Mouse (Mus musculus) thymus, adult 2 months (tissue): ENCODE measurements around the gene Gpr27. TPM values are rescaled to one million over a fixed set of nuclear protein-coding genes. Genes with fewer than 3 reads are reported as not detected.

Experiments used
- DNase-seq: peaks from one replicate; pipeline ENCODE4 v3.0.0; 2021
- H3K27ac ChIP-seq: fragments of 200-500 bp; 2 replicates; pipeline ENCODE4 v1.5.1; 2012; ENCODE audit warnings: low read length, control low read depth; ENCODE audit not compliant: control insufficient read depth, insufficient read depth
- H3K27me3 ChIP-seq: fragments of 200-500 bp; 2 replicates; pipeline ENCODE4 v1.6.1; 2012; ENCODE audit warnings: mild to moderate bottlenecking, low read length, moderate library complexity, mixed read lengths; ENCODE audit not compliant: control insufficient read depth, insufficient read depth
- H3K36me3 ChIP-seq: fragments of 200-500 bp; 2 replicates; pipeline ENCODE4 v1.6.1; 2012; ENCODE audit warnings: mild to moderate bottlenecking, low read length, moderate library complexity; ENCODE audit not compliant: control insufficient read depth, insufficient read depth
- H3K4me1 ChIP-seq: fragments of 200-500 bp; replicated peaks from 2 replicates; pipeline ENCODE4 v1.6.1; 2012; ENCODE audit warnings: low read length; ENCODE audit not compliant: control insufficient read depth, insufficient read depth
- H3K4me3 ChIP-seq: fragments of 200-500 bp; 2 replicates; pipeline ENCODE4 v1.5.1; 2012; ENCODE audit warnings: mild to moderate bottlenecking, low read length, control low read depth, moderate library complexity; ENCODE audit not compliant: control insufficient read depth, insufficient read depth
- CTCF ChIP-seq: fragments of 200-500 bp; IDR thresholded peaks from 2 replicates; pipeline ENCODE4 v1.5.1; 2012; ENCODE audit warnings: mild to moderate bottlenecking, control low read depth, low read length, moderate library complexity, borderline replicate concordance; ENCODE audit not compliant: control insufficient read depth, poor library complexity, insufficient read depth; ENCODE audit errors: extremely low read depth
- POLR2A ChIP-seq: fragments of 200-500 bp; IDR thresholded peaks from 2 replicates; pipeline ENCODE4 v1.6.1; 2012; ENCODE audit warnings: mild to moderate bottlenecking, low read length, control low read depth, moderate library complexity; ENCODE audit not compliant: control insufficient read depth, poor library complexity, insufficient read depth; ENCODE audit errors: extremely low read depth
- WGBS: fragments of 180-500 bp; shearing (Covaris S2); methylation state at CpG from one replicate; pipeline ENCODE4 v1.1.7; 2018; 5-methylcytosine and 5-hydroxymethylcytosine counted together
- polyA plus RNA-seq: library from polyadenylated mRNA; depleted of rRNA; stranded (reverse); fragments of >200 nt; gene quantifications from 2 replicates; pipeline ENCODE4 v1.2.3, GENCODE M21; 2012

Gene Gpr27
- polyA plus RNA-seq, 1 experiment, result 2.1 TPM

DNA sequence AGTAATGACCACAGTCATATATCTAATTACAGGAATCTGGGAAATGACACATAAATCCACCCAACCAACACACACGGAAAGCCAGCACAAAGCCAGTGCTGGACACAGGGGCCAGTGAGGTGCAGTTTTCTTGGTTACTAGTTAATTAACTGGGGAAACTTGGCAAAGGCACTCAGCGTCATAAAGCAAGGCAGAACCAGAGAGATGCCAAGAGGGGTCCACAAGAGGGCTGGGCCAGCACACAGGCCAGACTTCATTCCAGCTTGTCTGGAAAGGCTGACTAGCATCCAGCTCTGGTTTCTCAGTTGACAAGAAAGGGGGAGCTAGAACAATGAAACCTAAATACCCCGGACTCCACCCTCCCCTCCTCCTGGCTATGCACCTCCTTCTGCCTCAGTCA is 8.0 kb downstream of the Gpr27 start:
- no peak for DNase-seq
- WGBS, result 85% methylated on average over 3 of the region's 3 CpGs
- Histone ChIP-seq H3K4me3 (no peak overlapping the region), H3K27me3 (no peaks in the 10 kb centered on the region; the same call in 1 of the 2 replicates), H3K36me3 (no peaks in the 10 kb centered on the region), H3K4me1 (no peaks in the 10 kb centered on the region), H3K27ac (no peak overlapping the region)
- TF ChIP-seq POLR2A, result no peak
- no peak for TF ChIP-seq CTCF

DNA sequence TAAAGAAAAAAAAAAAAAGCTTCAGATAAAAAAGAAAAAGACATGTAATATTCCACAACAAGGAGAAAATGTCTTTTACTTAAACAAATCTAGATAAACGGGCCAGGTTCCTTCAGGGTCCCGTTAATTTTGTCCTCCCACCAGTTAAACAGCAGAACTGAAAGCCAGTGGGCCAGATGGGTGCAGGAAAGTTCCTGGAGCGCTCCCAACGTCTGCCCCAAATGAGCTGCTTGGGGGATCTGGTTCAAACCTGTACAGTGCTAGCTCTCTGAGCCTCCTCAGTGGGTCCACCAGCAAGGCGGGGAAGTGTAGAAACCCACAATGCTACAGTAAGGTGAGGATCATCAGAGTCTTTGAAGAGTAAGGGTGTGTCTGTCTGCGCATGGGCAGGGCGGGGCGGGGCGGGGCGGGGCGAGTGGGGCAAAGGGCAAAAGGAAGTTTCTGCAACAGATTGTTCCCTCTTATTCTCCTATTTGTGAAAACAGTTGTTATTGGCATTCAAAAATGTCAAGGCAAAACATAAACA is 19.2 kb downstream of the Gpr27 start:
- Histone ChIP-seq H3K27me3 (no peaks in the 10 kb centered on the region), H3K4me3 (no peak overlapping the region), H3K4me1 (no peaks in the 10 kb centered on the region), H3K36me3 (no peaks in the 10 kb centered on the region), H3K27ac (no peak overlapping the region)
- WGBS, result 77% methylated on average over 11 of the region's 11 CpGs
- no peak for TF ChIP-seq POLR2A
- no peak for TF ChIP-seq CTCF
- DNase-seq, result no peak

DNA sequence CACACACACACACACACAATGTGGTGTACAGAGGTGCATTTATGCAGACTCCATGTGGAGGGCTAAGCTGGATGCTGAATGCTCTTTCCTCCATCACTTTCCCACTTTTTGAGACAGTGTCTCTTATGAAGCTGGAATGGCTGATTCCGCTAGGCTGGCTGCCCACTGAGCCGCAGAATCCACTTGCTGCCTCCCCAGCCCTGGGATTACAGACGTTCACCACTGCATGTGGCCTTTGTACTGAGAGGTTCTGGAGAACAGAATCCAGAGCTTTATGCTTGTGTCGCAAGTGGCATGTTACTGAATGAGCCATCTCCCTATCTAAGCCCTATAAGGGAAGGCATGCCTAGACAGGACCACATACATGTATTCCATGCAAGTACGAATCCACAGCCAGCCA is 20.8 kb downstream of the Gpr27 start:
- Histone ChIP-seq H3K27me3 (no peaks in the 10 kb centered on the region), H3K36me3 (no peaks in the 10 kb centered on the region), H3K4me3 (no peak overlapping the region), H3K4me1 (no peaks in the 10 kb centered on the region), H3K27ac (no peak overlapping the region)
- no peak for DNase-seq
- 91% methylated on average over 5 of the region's 5 CpGs for WGBS
- TF ChIP-seq CTCF (no peak), POLR2A (no peak)

DNA sequence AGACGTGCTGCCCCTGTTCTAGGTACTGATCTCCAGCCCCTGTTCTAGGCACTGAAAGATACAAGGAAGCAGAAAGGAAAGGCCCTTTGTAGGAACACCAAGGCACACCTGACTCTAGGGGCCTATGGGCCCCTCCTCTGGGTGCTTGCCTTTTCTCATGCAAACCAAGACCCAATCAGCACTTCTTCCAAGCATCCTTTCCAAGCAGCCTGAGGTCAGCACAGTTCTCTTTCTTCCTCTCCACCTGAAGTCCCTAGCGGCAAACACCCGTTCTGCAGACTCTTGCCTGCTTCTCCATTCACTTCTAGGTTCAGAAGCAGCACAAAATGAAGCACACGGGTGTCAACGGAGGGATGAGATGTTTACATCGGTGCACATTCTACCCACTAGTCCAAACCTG is 22.7 kb downstream of the Gpr27 start:
- no peaks in the 10 kb centered on the region for H3K4me1 ChIP-seq
- WGBS, result 75% methylated on average over 6 of the region's 6 CpGs
- H3K27me3 ChIP-seq, result no peaks in the 10 kb centered on the region
- H3K27ac ChIP-seq, result no peak overlapping the region
- no peak for TF ChIP-seq POLR2A
- no peak for TF ChIP-seq CTCF
- no peaks in the 10 kb centered on the region for H3K36me3 ChIP-seq
- no peak overlapping the region for H3K4me3 ChIP-seq
- no peak for DNase-seq

DNA sequence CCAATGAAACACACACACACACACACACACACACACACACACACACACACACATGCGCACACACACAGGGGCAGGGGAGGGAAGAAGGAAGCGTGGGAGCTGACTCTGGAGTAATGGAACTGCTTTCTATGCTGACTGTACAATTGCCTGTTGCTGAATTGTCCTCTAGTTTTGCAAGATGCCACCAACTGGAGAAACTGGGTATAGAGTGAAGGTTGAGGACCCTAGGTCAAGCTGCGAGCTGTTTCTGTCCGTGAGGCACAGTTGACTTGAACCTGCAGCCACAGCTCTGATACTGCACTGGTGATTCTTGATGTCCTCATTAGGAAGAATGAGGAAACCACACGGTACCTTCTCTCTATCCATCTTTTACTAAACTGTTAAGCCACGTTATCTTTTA is 23.4 kb downstream of the Gpr27 start:
- Histone ChIP-seq H3K27me3 (no peaks in the 10 kb centered on the region), H3K27ac (no peak overlapping the region), H3K4me3 (no peak overlapping the region), H3K36me3 (no peaks in the 10 kb centered on the region), H3K4me1 (no peaks in the 10 kb centered on the region)
- no peak for DNase-seq
- WGBS, result 55% methylated on average over 6 of the region's 6 CpGs
- TF ChIP-seq POLR2A, result no peak
- no peak for TF ChIP-seq CTCF

DNA sequence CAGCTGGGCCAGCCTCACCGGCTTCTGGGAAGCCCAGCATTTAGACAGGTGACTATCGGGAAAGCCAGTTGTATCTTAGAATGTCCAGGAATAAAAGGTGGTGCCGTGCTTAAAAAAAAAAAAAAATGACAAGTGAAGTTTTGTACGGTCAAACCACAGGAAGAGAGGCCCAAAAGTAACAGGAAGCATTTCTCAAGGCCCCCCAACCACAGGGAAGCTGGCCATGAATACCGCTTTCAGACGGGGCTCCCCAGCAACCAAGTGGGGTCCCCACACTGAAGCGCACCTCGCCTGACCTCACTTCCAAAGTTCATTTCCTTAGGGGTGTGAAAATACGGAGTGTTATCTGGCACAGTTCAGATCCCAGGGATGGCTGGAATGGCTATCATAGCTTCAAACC is 28.6 kb downstream of the Gpr27 start:
- H3K27ac ChIP-seq, result no peak overlapping the region
- no peak overlapping the region for H3K4me3 ChIP-seq
- no peaks in the 10 kb centered on the region for H3K4me1 ChIP-seq
- peaks cover 7% of the 10 kb centered on the region; the same call in 1 of the 2 replicates for H3K27me3 ChIP-seq
- no peak for DNase-seq
- no peaks in the 10 kb centered on the region for H3K36me3 ChIP-seq
- whole genome bisulfite sequencing, result 19% methylated on average over 9 of the region's 9 CpGs
- no peak for TF ChIP-seq POLR2A
- no peak for TF ChIP-seq CTCF

DNA sequence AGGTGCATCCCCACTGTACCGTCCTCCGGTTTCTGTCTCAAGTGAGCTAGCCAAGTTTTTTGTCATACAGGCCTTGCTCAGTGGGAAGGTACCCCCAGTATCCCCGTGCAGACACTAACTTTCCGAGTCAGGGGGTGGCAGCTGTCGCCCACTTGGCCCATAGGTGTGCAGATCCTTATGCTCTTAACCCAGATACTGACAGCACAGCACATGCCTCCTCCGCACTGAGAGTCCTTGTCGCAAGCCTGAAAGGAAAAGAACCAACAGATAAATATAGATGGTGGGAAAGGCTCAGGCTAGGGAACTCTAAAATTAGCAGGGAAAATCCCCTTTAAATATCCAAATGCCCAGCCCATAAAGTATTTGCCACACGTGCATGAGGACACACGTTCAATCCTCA is 29.9 kb downstream of the Gpr27 start:
- WGBS, result 95% methylated on average over 9 of the region's 9 CpGs
- DNase-seq, result no peak
- no peaks in the 10 kb centered on the region for H3K36me3 ChIP-seq
- no peak overlapping the region for H3K27ac ChIP-seq
- H3K27me3 ChIP-seq, result peaks cover 9% of the 10 kb centered on the region; the same call in 1 of the 2 replicates
- no peak for TF ChIP-seq POLR2A
- no peak for TF ChIP-seq CTCF
- H3K4me3 ChIP-seq, result no peak overlapping the region
- no peaks in the 10 kb centered on the region for H3K4me1 ChIP-seq
